Mouse (Mus musculus) forebrain, embryonic 16.5 days (tissue): ENCODE results near the gene Gm37240. TPM values are rescaled to one million over a fixed set of nuclear protein-coding genes. Genes with fewer than 3 reads are reported as not detected.

Experiments used
- ATAC-seq: fragments of 200-750 bp; cut with Nextera tagmentation; 2 replicates; pipeline ENCODE4 v1.8.0; 2017; ENCODE audit warnings: mild to moderate bottlenecking, moderate library complexity
- H3K27ac ChIP-seq: fragments of 300-500 bp; sonication (generic); 2 replicates; pipeline ENCODE4 v1.5.1; 2014; ENCODE audit warnings: low read length, control low read depth
- H3K27me3 ChIP-seq: fragments of 300-500 bp; sonication (generic); replicated peaks from 2 replicates; pipeline ENCODE4 v1.6.1; 2014; ENCODE audit warnings: low read length; ENCODE audit not compliant: control insufficient read depth, insufficient read depth
- H3K36me3 ChIP-seq: fragments of 300-500 bp; sonication (generic); 2 replicates; pipeline ENCODE4 v1.6.1; 2014; ENCODE audit not compliant: control insufficient read depth, insufficient read depth
- H3K4me1 ChIP-seq: fragments of 300-500 bp; sonication (generic); replicated peaks from 2 replicates; pipeline ENCODE4 v1.6.1; 2014; ENCODE audit warnings: low read length; ENCODE audit not compliant: control insufficient read depth, insufficient read depth
- H3K4me2 ChIP-seq: fragments of 300-500 bp; sonication (generic); 2 replicates; pipeline ENCODE4 v1.6.1; 2014; ENCODE audit warnings: mild to moderate bottlenecking, low read length, control low read depth
- H3K4me3 ChIP-seq: fragments of 300-500 bp; sonication (generic); replicated peaks from 2 replicates; pipeline ENCODE4 v1.5.1; 2014; ENCODE audit warnings: mild to moderate bottlenecking, low read length, control low read depth
- H3K9ac ChIP-seq: fragments of 300-500 bp; sonication (generic); replicated peaks from 2 replicates; pipeline ENCODE4 v1.6.1; 2014; ENCODE audit warnings: low read depth, low read length, control low read depth
- H3K9me3 ChIP-seq: fragments of 300-500 bp; sonication (generic); 2 replicates; pipeline ENCODE4 v1.6.1; 2016; ENCODE audit warnings: low read length; ENCODE audit not compliant: control insufficient read depth
- WGBS: fragments of 180-500 bp; shearing (Covaris S2); extraction: QIAGEN DNeasy Blood & Tissue Kit; methylation state at CpG from one replicate; pipeline ENCODE4 v1.1.7; 2014; 5-methylcytosine and 5-hydroxymethylcytosine counted together
- polyA plus RNA-seq: library from polyadenylated mRNA; unstranded; fragments of >200 nt; fragmentation: Nextera tagmentation; extraction: Ambion mirVana; gene quantifications from 2 replicates; pipeline ENCODE4 v1.2.1, GENCODE M21; 2015

Gene Gm37240
- polyA plus RNA-seq, 1 experiment from 2014 or later, result 1.6 TPM

DNA sequence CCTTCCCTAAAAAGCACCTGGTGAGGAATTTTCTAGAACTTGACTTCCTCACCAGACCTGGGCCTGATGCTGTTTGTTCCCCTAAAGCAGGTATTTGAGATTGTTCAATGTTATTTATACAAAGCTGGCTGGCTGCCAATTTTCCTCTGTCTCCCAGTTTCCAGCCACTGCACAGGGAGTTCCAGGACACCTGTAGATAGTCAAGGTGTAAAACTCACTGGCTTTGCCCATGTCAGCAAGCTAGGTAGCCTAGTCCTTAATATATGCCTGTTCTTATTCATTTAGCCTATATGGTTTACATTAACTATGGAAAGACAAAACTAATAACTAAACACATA, 44.5 kb downstream of the Gm37240 start:
- Histone ChIP-seq H3K27me3 (no peaks in the 10 kb centered on the region), H3K27ac (no peak overlapping the region), H3K36me3 (no peaks in the 10 kb centered on the region), H3K9ac (no peak overlapping the region), H3K4me1 (peaks cover 12% of the 10 kb centered on the region; the same call in 1 of the 2 replicates), H3K4me2 (no peak overlapping the region), H3K4me3 (no peak overlapping the region), H3K9me3 (no peaks in the 10 kb centered on the region)
- ATAC-seq, result no peak

DNA sequence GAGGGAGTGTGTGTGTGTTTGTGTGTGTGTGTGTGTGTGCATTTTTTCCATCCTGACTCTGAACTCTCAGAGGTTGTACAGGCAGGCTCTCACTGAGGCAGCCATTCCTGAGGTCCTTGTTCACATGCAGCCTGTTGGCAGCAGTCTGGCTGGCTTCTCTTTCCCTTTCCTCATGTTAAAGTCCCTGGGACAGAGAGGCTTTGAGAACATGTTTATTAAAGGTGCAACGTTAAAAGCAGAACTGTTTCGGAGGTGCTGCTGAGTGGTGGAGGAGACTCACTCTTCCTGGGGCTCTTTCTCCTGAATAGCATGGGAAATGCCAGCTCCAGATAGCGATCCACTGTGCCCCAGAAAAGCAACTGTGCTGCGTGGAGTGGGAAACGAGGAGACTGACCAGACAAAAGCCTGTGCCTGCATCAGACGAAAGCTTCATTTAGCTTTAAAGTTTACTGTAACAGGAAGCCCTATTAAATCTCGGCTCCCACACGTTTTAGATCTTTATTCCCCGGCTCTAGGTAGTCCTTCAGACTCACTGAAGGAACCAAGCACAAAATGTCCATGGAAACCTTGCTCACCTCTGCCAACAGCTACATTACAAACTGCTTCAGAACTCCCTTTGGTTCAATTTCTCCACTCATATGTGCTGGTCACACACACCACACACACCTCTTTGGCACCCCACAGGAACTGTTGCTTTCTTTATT, 45.0 kb downstream of the Gm37240 start:
- Histone ChIP-seq H3K27ac (0 out of 2 replicates have a peak overlapping the region, but pooled peaks have one; percentile 19), H3K9me3 (no peaks in the 10 kb centered on the region), H3K9ac (0 out of 2 replicates have a peak overlapping the region, but pooled peaks have one; percentile 5), H3K4me1 (peaks cover 12% of the 10 kb centered on the region; the same call in 1 of the 2 replicates), H3K36me3 (no peaks in the 10 kb centered on the region), H3K27me3 (no peaks in the 10 kb centered on the region), H3K4me3 (no peak overlapping the region), H3K4me2 (no peak overlapping the region)
- no peak for ATAC-seq
- WGBS, result 35% methylated on average over 9 of the region's 9 CpGs

DNA sequence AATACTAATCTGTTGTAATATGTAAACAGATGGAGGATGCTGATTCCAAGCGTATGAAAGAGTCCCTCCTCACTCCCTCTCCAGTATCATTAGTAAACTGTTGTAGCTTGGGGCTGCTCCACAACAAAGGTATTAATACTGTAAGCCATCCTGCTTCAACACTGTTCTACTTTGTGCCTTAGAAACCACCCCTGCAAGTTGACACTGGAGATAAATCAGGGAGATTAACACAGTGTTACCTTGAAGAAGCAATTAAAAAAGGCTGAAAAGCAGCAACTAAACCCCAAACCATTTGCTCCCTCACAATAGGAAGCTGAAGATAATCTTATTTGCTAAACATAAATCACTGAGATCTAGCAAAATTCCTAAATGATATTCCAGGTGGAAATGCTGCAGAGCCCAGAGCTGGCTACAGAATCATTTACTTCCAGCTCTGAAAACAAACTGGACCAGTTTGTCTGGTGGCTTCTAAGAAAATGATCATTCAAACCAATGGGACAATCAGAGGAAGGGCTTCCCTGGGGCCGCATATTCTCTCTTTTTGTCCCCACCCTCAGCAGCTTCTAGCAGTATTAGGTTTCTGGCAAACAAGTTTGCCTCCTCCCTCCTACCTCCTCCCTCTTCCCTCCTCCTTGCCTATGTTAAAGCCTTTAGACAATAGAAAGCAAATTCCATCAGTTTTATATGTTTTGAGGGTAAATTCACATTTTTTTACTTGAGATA, 45.7 kb downstream of the Gm37240 start:
- H3K4me1 ChIP-seq, result peaks cover 11% of the 10 kb centered on the region; the same call in 1 of the 2 replicates
- no peak; the same call in 1 of the 2 replicates for ATAC-seq
- no peaks in the 10 kb centered on the region for H3K27me3 ChIP-seq
- WGBS, result 29% methylated on average over 2 of the region's 2 CpGs
- no peak overlapping the region for H3K4me2 ChIP-seq
- no peaks in the 10 kb centered on the region for H3K9me3 ChIP-seq
- H3K36me3 ChIP-seq, result no peaks in the 10 kb centered on the region
- no peak overlapping the region for H3K4me3 ChIP-seq
- H3K9ac ChIP-seq, result no peak overlapping the region
- 0 out of 2 replicates have a peak overlapping the region, but pooled peaks have one; percentile 13 for H3K27ac ChIP-seq

DNA sequence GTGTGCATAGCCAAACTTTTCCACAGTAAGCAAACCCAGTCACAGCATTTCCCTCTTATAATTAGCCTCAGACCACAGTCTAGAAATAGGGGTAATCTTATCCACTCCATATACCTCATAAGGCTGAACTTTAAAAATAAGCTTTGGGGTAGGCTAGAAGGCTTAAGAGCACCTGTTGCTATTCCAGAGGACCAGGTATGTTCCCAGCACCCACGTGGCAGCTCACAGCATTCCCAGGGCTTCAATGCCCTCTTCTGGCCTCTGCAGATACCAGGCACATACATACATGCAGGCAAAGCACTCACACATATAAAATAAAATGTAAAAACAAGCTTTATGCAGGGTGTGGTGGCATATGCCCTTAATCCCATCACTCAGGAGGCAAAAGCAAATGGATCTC, 53.7 kb downstream of the Gm37240 start:
- H3K36me3 ChIP-seq, result no peaks in the 10 kb centered on the region
- H3K4me1 ChIP-seq, result no peaks in the 10 kb centered on the region
- H3K9me3 ChIP-seq, result no peaks in the 10 kb centered on the region
- no peak overlapping the region for H3K9ac ChIP-seq
- no peak overlapping the region for H3K27ac ChIP-seq
- H3K4me3 ChIP-seq, result no peak overlapping the region
- no peaks in the 10 kb centered on the region for H3K27me3 ChIP-seq
- ATAC-seq, result no peak
- 72% methylated on average over 1 of the region's 1 CpGs for WGBS
- no peak overlapping the region for H3K4me2 ChIP-seq

DNA sequence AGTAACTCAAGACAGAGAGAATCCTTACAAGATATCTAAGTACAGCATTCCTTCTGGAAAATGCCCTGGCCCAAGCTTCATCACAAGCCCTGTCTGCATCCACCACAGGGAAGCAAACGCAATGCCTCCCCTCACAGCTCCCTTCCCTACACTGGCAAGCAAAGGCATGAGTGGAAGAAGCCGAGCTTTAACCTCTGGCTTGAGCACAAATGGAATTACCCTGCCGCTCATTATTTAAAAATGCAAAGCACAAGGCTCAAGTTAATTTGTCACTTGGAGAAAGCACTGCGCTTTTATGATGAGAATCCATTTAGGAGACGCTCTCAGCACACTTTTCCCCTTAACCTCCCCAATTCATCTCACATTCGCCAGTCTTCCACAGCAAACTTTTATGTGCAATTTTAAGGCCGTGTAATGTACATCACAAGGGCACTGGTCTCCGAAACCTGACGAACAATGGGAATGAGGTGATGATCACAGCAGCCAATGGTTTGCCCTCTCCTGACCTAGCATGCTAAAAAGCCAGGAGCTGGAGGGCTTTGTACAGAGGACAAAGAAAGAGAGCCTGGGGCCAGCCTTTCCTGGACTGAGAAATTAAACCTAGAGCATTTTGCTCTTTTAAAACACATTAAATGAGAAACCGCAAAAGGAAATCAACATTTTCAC, 54.7 kb downstream of the Gm37240 start:
- no peaks in the 10 kb centered on the region for H3K4me1 ChIP-seq
- no peaks in the 10 kb centered on the region for H3K27me3 ChIP-seq
- H3K4me3 ChIP-seq, result no peak overlapping the region
- ATAC-seq, result no peak
- WGBS, result 45% methylated on average over 10 of the region's 10 CpGs
- no peaks in the 10 kb centered on the region for H3K36me3 ChIP-seq
- H3K4me2 ChIP-seq, result no peak overlapping the region
- no peaks in the 10 kb centered on the region for H3K9me3 ChIP-seq
- H3K27ac ChIP-seq, result no peak overlapping the region
- H3K9ac ChIP-seq, result no peak overlapping the region

DNA sequence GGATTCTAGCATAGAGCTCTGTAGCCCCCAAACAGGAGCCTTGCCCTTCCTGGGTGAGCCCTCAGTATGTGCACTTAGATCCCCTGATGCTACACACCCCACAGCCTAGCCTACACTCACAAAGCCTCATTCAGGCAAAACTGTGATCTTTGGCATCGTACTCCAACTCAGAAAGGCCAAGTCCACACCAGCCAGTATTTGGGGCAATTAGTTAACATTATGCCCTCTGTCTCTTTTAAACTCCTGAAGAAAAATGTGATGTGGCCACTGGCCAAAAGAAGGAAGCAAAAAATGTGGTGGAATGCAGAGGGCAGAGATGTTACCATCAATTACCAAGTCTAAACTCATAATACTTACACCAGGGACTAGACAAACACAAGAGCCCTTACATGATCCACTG, 55.5 kb downstream of the Gm37240 start:
- Histone ChIP-seq H3K4me2 (no peak overlapping the region), H3K9me3 (no peaks in the 10 kb centered on the region), H3K36me3 (no peaks in the 10 kb centered on the region), H3K4me1 (no peaks in the 10 kb centered on the region), H3K27ac (no peak overlapping the region), H3K9ac (no peak overlapping the region), H3K4me3 (no peak overlapping the region), H3K27me3 (no peaks in the 10 kb centered on the region)
- WGBS, result 79% methylated on average over 1 of the region's 1 CpGs
- ATAC-seq, result no peak

DNA sequence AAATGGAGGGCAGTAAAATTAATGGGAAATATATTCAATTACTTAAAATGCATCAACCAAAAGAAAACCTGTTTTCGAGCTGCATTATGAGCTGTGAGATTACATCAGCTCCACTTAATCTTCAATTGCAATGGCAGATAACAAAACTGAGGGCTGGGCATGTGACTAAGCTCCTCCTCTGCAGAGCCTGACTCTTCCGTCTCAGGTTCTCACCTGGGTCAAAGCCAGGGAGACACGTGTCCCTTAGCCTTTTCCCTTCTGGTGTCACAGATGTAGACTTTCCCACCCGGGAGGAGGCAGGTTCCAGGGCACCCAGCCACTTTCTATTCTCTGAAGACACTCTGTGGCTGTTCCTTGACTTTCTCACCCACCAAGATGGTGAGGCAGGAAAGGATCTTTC, 58.3 kb downstream of the Gm37240 start:
- Histone ChIP-seq H3K36me3 (no peaks in the 10 kb centered on the region), H3K4me2 (no peak overlapping the region), H3K4me3 (no peak overlapping the region), H3K4me1 (no peaks in the 10 kb centered on the region), H3K27me3 (no peaks in the 10 kb centered on the region), H3K9ac (no peak overlapping the region), H3K9me3 (no peaks in the 10 kb centered on the region), H3K27ac (no peak overlapping the region)
- peak; percentile 67 for ATAC-seq
- 47% methylated on average over 4 of the region's 4 CpGs for WGBS

DNA sequence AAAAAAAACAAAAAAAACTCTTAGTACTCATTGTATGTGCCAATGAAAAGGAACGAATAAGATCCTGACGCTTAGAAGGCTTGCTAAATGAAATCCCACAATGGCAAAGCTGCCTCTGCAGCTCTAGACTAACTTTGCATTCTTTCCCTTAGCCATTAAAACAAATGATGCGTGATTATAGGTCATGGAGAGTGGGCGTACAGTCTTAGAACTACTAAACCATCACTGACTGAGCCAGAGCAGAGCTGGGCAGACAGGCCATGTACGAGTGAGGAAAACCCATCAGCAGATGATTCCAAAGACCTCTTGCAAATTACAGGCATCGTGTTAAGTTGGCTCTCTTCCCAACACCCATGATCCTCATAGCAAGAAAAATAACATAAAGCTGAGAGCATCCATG, 59.5 kb downstream of the Gm37240 start:
- no peak overlapping the region for H3K4me3 ChIP-seq
- no peak overlapping the region for H3K4me2 ChIP-seq
- H3K27me3 ChIP-seq, result no peaks in the 10 kb centered on the region
- no peak overlapping the region for H3K27ac ChIP-seq
- 23% methylated on average over 6 of the region's 6 CpGs for WGBS
- ATAC-seq, result no peak
- no peaks in the 10 kb centered on the region for H3K36me3 ChIP-seq
- H3K4me1 ChIP-seq, result no peaks in the 10 kb centered on the region
- no peaks in the 10 kb centered on the region for H3K9me3 ChIP-seq
- H3K9ac ChIP-seq, result no peak overlapping the region

DNA sequence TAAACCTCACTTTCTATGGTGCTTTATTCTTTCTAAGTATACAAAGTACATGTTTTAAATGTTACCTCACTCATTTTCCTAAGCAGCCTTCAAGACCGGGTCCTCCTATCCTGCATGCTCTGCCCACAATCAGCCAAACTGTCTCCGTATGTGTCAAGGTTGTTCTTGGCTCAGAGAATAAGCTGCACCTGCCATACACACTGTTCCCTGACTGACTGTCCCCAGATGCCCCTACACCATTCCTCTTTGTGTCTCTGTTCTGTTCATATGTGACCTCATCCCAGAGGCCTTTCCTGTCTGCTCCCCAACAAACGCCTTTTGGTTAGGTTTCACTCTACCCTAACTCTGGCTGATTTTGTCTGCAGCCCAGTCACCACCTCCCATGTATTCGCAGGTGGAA, 60.0 kb downstream of the Gm37240 start:
- Histone ChIP-seq H3K4me3 (no peak overlapping the region), H3K27ac (no peak overlapping the region), H3K9me3 (no peaks in the 10 kb centered on the region), H3K9ac (no peak overlapping the region), H3K4me1 (no peaks in the 10 kb centered on the region), H3K27me3 (no peaks in the 10 kb centered on the region), H3K4me2 (no peak overlapping the region), H3K36me3 (no peaks in the 10 kb centered on the region)
- 60% methylated on average over 4 of the region's 4 CpGs for WGBS
- ATAC-seq, result no peak
